Mouse (Mus musculus) ES-Bruce4 (cell line): ENCODE results near the gene Orai3.

Source experiments
- CTCF ChIP-seq: IDR thresholded peaks from one replicate; pipeline ENCODE4 v1.8.1; 2011; ENCODE audit warnings: low read depth, low read length
- POLR2A ChIP-seq: IDR thresholded peaks from one replicate; pipeline ENCODE4 v1.8.1; 2011; ENCODE audit warnings: low read length; ENCODE audit not compliant: insufficient read depth

DNA sequence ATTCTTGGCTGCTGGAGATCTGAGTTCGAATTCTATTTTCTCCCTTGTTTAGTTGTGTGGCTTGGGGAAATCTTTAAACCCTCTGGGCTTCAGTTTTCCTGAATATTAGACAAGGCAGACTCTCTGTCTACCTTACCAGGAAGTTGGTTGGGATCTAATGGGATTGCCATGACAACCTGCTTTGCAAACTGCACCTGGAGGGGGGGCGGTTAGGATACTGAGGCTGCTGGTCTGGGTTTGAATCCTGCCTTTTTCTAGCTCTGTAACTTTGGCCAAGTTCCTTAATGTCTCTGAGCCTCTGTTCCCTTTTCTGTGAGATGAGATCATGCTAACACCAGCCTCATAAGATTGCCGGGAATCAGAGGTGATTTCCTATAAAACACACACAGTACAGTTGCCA is 52.9 kb downstream of the Orai3 start:
- TF ChIP-seq POLR2A: no peak
- TF ChIP-seq CTCF: no peak
